Mouse (Mus musculus) hindbrain, embryonic 13.5 days (tissue): ENCODE data around the gene Sub1. TPM values are rescaled to one million over a fixed set of nuclear protein-coding genes. Genes with fewer than 3 reads are reported as not detected.

Source experiments
- ATAC-seq: fragments of 200-750 bp; cut with Nextera tagmentation; 2 replicates; pipeline ENCODE4 v1.8.0; 2017; ENCODE audit warnings: moderate TSS enrichment; ENCODE audit not compliant: low FRiP score
- H3K27ac ChIP-seq: fragments of 300-500 bp; sonication (generic); 2 replicates; pipeline ENCODE4 v1.5.1; 2015; ENCODE audit warnings: inconsistent platforms, mild to moderate bottlenecking, moderate library complexity
- H3K27me3 ChIP-seq: fragments of 300-500 bp; sonication (generic); 2 replicates; pipeline ENCODE4 v1.6.1; 2015; ENCODE audit warnings: mild to moderate bottlenecking, inconsistent platforms
- H3K36me3 ChIP-seq: fragments of 300-500 bp; sonication (generic); 2 replicates; pipeline ENCODE4 v1.6.1; 2015; ENCODE audit warnings: mild to moderate bottlenecking, inconsistent platforms
- H3K4me1 ChIP-seq: fragments of 300-500 bp; sonication (generic); replicated peaks from 2 replicates; pipeline ENCODE4 v1.6.1; 2015; ENCODE audit warnings: inconsistent platforms
- H3K4me2 ChIP-seq: fragments of 300-500 bp; sonication (generic); 2 replicates; pipeline ENCODE4 v1.6.1; 2015; ENCODE audit warnings: inconsistent platforms, mild to moderate bottlenecking, moderate library complexity
- H3K4me3 ChIP-seq: fragments of 300-500 bp; sonication (generic); 2 replicates; pipeline ENCODE4 v1.5.1; 2015; ENCODE audit warnings: mild to moderate bottlenecking, inconsistent platforms
- H3K9ac ChIP-seq: fragments of 300-500 bp; sonication (generic); 2 replicates; pipeline ENCODE4 v1.6.1; 2015; ENCODE audit warnings: mild to moderate bottlenecking, inconsistent platforms
- H3K9me3 ChIP-seq: fragments of 300-500 bp; sonication (generic); 2 replicates; pipeline ENCODE4 v1.6.1; 2016; ENCODE audit warnings: inconsistent platforms
- WGBS: fragments of 180-500 bp; shearing (Covaris S2); methylation state at CpG from one replicate; pipeline ENCODE4 v1.1.7; 2015; 5-methylcytosine and 5-hydroxymethylcytosine counted together
- polyA plus RNA-seq: library from polyadenylated mRNA; unstranded; fragments of >200 nt; fragmentation: Nextera tagmentation; extraction: Ambion mirVana; gene quantifications from 2 replicates; pipeline ENCODE4 v1.2.1, GENCODE M21; 2015

The Sub1 gene
- polyA plus RNA-seq, 1 experiment from 2014 or later, result 618 TPM

GRCm38 (mm10) chr15:12008894-12009293, 12.1 kb upstream of the Sub1 start:
- H3K4me3 ChIP-seq, result no peak overlapping the region
- ATAC-seq, result no peak
- H3K9ac ChIP-seq, result no peak overlapping the region
- no peaks in the 10 kb centered on the region for H3K27me3 ChIP-seq
- no peak overlapping the region for H3K4me2 ChIP-seq
- 95% methylated on average over 5 of the region's 5 CpGs for WGBS
- H3K27ac ChIP-seq, result no peak overlapping the region
- H3K4me1 ChIP-seq, result no peaks in the 10 kb centered on the region
- H3K9me3 ChIP-seq, result no peaks in the 10 kb centered on the region
- H3K36me3 ChIP-seq, result no peaks in the 10 kb centered on the region

GRCm38 (mm10) chr15:12007971-12008800, 11.4 kb upstream of the Sub1 start:
- H3K27me3 ChIP-seq, result no peaks in the 10 kb centered on the region
- no peaks in the 10 kb centered on the region for H3K36me3 ChIP-seq
- WGBS, result 76% methylated on average over 13 of the region's 13 CpGs
- no peak overlapping the region for H3K27ac ChIP-seq
- H3K4me3 ChIP-seq, result no peak overlapping the region
- no peak overlapping the region for H3K9ac ChIP-seq
- H3K4me1 ChIP-seq, result no peaks in the 10 kb centered on the region
- no peaks in the 10 kb centered on the region for H3K9me3 ChIP-seq
- no peak overlapping the region for H3K4me2 ChIP-seq
- ATAC-seq, result no peak

- Histone ChIP-seq H3K9me3 (no peaks in the 10 kb centered on the region), H3K9ac (no peak overlapping the region), H3K4me2 (no peak overlapping the region), H3K36me3 (no peaks in the 10 kb centered on the region), H3K27ac (no peak overlapping the region), H3K4me3 (no peak overlapping the region), H3K27me3 (no peaks in the 10 kb centered on the region), H3K4me1 (no peaks in the 10 kb centered on the region)
- WGBS, result 82% methylated on average over 7 of the region's 7 CpGs
- ATAC-seq, result no peak
Measured at GRCm38 (mm10) chr15:12007421-12007820, 10.6 kb upstream of the Sub1 start.

GRCm38 (mm10) chr15:12006169-12006568, 9.4 kb upstream of the Sub1 start:
- Histone ChIP-seq H3K36me3 (no peaks in the 10 kb centered on the region), H3K27me3 (no peaks in the 10 kb centered on the region), H3K4me2 (no peak overlapping the region), H3K4me1 (no peaks in the 10 kb centered on the region), H3K4me3 (no peak overlapping the region), H3K27ac (no peak overlapping the region), H3K9ac (no peak overlapping the region), H3K9me3 (no peaks in the 10 kb centered on the region)
- WGBS, result 89% methylated on average over 6 of the region's 6 CpGs
- ATAC-seq, result no peak

- Histone ChIP-seq H3K4me1 (peaks cover 31% of the 10 kb centered on the region), H3K4me3 (peak overlapping the region; percentile 99), H3K27me3 (no peaks in the 10 kb centered on the region), H3K9me3 (no peaks in the 10 kb centered on the region), H3K36me3 (peaks cover 13% of the 10 kb centered on the region), H3K27ac (peak overlapping the region; percentile 90), H3K9ac (peak overlapping the region; percentile 98), H3K4me2 (peak overlapping the region; percentile 86)
- ATAC-seq, result peak; percentile 99
- WGBS, result 0% methylated on average over 30 of the region's 33 CpGs
Measured at GRCm38 (mm10) chr15:11995815-11996201, 975 bp downstream of the Sub1 start.

- H3K27me3 ChIP-seq, result no peaks in the 10 kb centered on the region
- under 1% methylated on average over 69 of the region's 71 CpGs for WGBS
Measured at GRCm38 (mm10) chr15:11994921-11995814, 1.6 kb downstream of the Sub1 start.

GRCm38 (mm10) chr15:11994006-11994405, 2.8 kb downstream of the Sub1 start:
- 87% methylated on average over 2 of the region's 2 CpGs for WGBS
- H3K4me1 ChIP-seq, result peaks cover 31% of the 10 kb centered on the region
- no peak overlapping the region; the same call in 1 of the 2 replicates for H3K9ac ChIP-seq
- no peak overlapping the region for H3K27ac ChIP-seq
- no peaks in the 10 kb centered on the region for H3K27me3 ChIP-seq
- ATAC-seq, result no peak
- no peaks in the 10 kb centered on the region for H3K9me3 ChIP-seq
- peak overlapping the region; percentile 86 for H3K4me2 ChIP-seq
- peaks cover 31% of the 10 kb centered on the region for H3K36me3 ChIP-seq
- peak overlapping the region; percentile 99 for H3K4me3 ChIP-seq

More at GRCm38 (mm10) chr15:11994921-11995814, 1.6 kb downstream of the Sub1 start:
- peak overlapping the region; percentile 86 for H3K4me2 ChIP-seq
- no peaks in the 10 kb centered on the region for H3K9me3 ChIP-seq
- peaks cover 31% of the 10 kb centered on the region for H3K4me1 ChIP-seq
- peak overlapping the region; percentile 99 for H3K4me3 ChIP-seq
- H3K9ac ChIP-seq, result peak overlapping the region; percentile 98
- peak; percentile 85 for ATAC-seq
- H3K36me3 ChIP-seq, result peaks cover 19% of the 10 kb centered on the region
- peak overlapping the region; percentile 90 for H3K27ac ChIP-seq

- no peak overlapping the region for H3K4me2 ChIP-seq
- peaks cover 30% of the 10 kb centered on the region for H3K4me1 ChIP-seq
- WGBS, result 79% methylated on average over 3 of the region's 3 CpGs
- no peak overlapping the region for H3K9ac ChIP-seq
- no peak overlapping the region for H3K4me3 ChIP-seq
- H3K27ac ChIP-seq, result no peak overlapping the region
- H3K36me3 ChIP-seq, result peaks cover 54% of the 10 kb centered on the region
- no peaks in the 10 kb centered on the region for H3K27me3 ChIP-seq
- ATAC-seq, result no peak
- H3K9me3 ChIP-seq, result no peaks in the 10 kb centered on the region
Measured at GRCm38 (mm10) chr15:11991552-11992113, 5.2 kb downstream of the Sub1 start.

GRCm38 (mm10) chr15:11988580-11988979, 8.2 kb downstream of the Sub1 start:
- peaks cover 77% of the 10 kb centered on the region for H3K36me3 ChIP-seq
- no peaks in the 10 kb centered on the region for H3K27me3 ChIP-seq
- H3K4me3 ChIP-seq, result no peak overlapping the region
- H3K9me3 ChIP-seq, result no peaks in the 10 kb centered on the region
- H3K27ac ChIP-seq, result no peak overlapping the region
- no peak overlapping the region for H3K9ac ChIP-seq
- H3K4me1 ChIP-seq, result peaks cover 8% of the 10 kb centered on the region
- H3K4me2 ChIP-seq, result no peak overlapping the region
- ATAC-seq, result no peak
- WGBS, result 96% methylated on average over 4 of the region's 4 CpGs

GRCm38 (mm10) chr15:11987892-11988291, 8.9 kb downstream of the Sub1 start:
- H3K9ac ChIP-seq, result no peak overlapping the region
- peaks cover 78% of the 10 kb centered on the region for H3K36me3 ChIP-seq
- WGBS, result 83% methylated on average over 2 of the region's 2 CpGs
- no peak overlapping the region for H3K4me3 ChIP-seq
- H3K27ac ChIP-seq, result no peak overlapping the region
- H3K27me3 ChIP-seq, result no peaks in the 10 kb centered on the region
- H3K9me3 ChIP-seq, result no peaks in the 10 kb centered on the region
- 0 out of 2 replicates have a peak, but pooled peaks cover 1% of the 10 kb centered on the region for H3K4me1 ChIP-seq
- ATAC-seq, result no peak
- H3K4me2 ChIP-seq, result no peak overlapping the region

- Histone ChIP-seq H3K9me3 (no peaks in the 10 kb centered on the region), H3K9ac (no peak overlapping the region), H3K4me2 (no peak overlapping the region), H3K27me3 (no peaks in the 10 kb centered on the region), H3K4me1 (no peaks in the 10 kb centered on the region), H3K36me3 (peaks cover 68% of the 10 kb centered on the region), H3K4me3 (no peak overlapping the region), H3K27ac (no peak overlapping the region)
- 87% methylated on average over 2 of the region's 2 CpGs for WGBS
- ATAC-seq, result no peak
Measured at GRCm38 (mm10) chr15:11981985-11982384, 14.8 kb downstream of the Sub1 start.

- Histone ChIP-seq H3K9ac (no peak overlapping the region), H3K4me1 (no peaks in the 10 kb centered on the region), H3K4me2 (no peak overlapping the region), H3K27me3 (no peaks in the 10 kb centered on the region), H3K4me3 (no peak overlapping the region), H3K27ac (no peak overlapping the region), H3K9me3 (no peaks in the 10 kb centered on the region), H3K36me3 (peaks cover 64% of the 10 kb centered on the region)
- WGBS, result 93% methylated on average over 8 of the region's 8 CpGs
- no peak for ATAC-seq
Measured at GRCm38 (mm10) chr15:11981501-11981900, 15.3 kb downstream of the Sub1 start.
